Mouse (Mus musculus) heart, embryonic 11.5 days (tissue): ENCODE measurements around the gene Ccl17. TPM values are rescaled to one million over a fixed set of nuclear protein-coding genes. Genes with fewer than 3 reads are reported as not detected.
"Not testable (repeated sequence)": the region's sequence is repeated elsewhere in the genome, so short reads cannot be mapped to it uniquely, and the experiment has no call there.

Experiments
- ATAC-seq: fragments of 200-750 bp; cut with Nextera tagmentation; replicated peaks from 2 replicates; pipeline ENCODE4 v1.8.0; 2017; ENCODE audit warnings: moderate library complexity; ENCODE audit not compliant: insufficient number of reproducible peaks, low FRiP score, low TSS enrichment
- H3K27ac ChIP-seq: fragments of 300-500 bp; sonication (generic); 2 replicates; pipeline ENCODE4 v1.5.1; 2014; ENCODE audit warnings: mild to moderate bottlenecking, low read depth, low read length
- H3K27me3 ChIP-seq: fragments of 300-500 bp; sonication (generic); 2 replicates; pipeline ENCODE4 v1.6.1; 2014; ENCODE audit warnings: mild to moderate bottlenecking, low read length, mixed read lengths; ENCODE audit not compliant: control insufficient read depth, insufficient read depth
- H3K36me3 ChIP-seq: fragments of 300-500 bp; sonication (generic); 2 replicates; pipeline ENCODE4 v1.6.1; 2014; ENCODE audit warnings: mild to moderate bottlenecking, low read length, moderate library complexity, mixed read lengths; ENCODE audit not compliant: control insufficient read depth, insufficient read depth
- H3K4me1 ChIP-seq: fragments of 300-500 bp; sonication (generic); 2 replicates; pipeline ENCODE4 v1.6.1; 2014; ENCODE audit warnings: low read length; ENCODE audit not compliant: control insufficient read depth, insufficient read depth
- H3K4me2 ChIP-seq: fragments of 300-500 bp; sonication (generic); 2 replicates; pipeline ENCODE4 v1.6.1; 2014; ENCODE audit warnings: mild to moderate bottlenecking, moderate library complexity
- H3K4me3 ChIP-seq: fragments of 300-500 bp; sonication (generic); 2 replicates; pipeline ENCODE4 v1.5.1; 2014; ENCODE audit warnings: low read depth, low read length
- H3K9ac ChIP-seq: fragments of 300-500 bp; sonication (generic); 2 replicates; pipeline ENCODE4 v1.6.1; 2014; ENCODE audit warnings: mild to moderate bottlenecking, low read depth, low read length, moderate library complexity
- H3K9me3 ChIP-seq: fragments of 300-500 bp; sonication (generic); replicated peaks from 2 replicates; pipeline ENCODE4 v1.6.1; 2016; ENCODE audit warnings: low read length; ENCODE audit not compliant: control insufficient read depth
- WGBS: fragments of 180-500 bp; shearing (Covaris S2); extraction: QIAGEN DNeasy Blood & Tissue Kit; methylation state at CpG from one replicate; pipeline ENCODE4 v1.1.7; 2014; ENCODE audit not compliant: insufficient replicate concordance; 5-methylcytosine and 5-hydroxymethylcytosine counted together
- polyA plus RNA-seq: library from polyadenylated mRNA; unstranded; fragments of >200 nt; fragmentation: Nextera tagmentation; extraction: Ambion mirVana; gene quantifications from 2 replicates; pipeline ENCODE4 v1.2.1, GENCODE M21; 2014

Gene Ccl17
- polyA plus RNA-seq, 1 experiment from 2014 or later, result 0.69 TPM

DNA sequence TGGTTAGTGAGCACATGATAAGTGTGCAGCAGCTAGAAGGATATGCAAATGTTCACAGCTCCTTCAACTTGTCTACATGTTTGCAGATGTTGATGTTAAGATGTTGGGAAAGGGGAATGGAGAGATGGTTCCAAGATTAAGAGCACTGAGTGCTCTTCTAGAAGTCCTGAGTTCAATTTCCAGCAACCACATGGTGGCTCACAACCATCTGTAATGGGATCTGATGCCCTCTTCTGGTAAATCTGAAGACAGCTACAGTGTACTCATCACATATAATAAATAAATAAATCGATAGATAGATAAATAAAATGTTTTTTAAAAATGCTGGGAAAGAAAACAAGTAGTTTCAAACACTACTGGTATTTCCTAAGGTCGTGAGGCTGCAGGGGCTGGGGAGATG is 30.9 kb downstream of the Ccl17 start:
- Histone ChIP-seq H3K4me1 (peaks cover 9% of the 10 kb centered on the region), H3K4me2 (no peak overlapping the region), H3K27ac (no peak overlapping the region), H3K9ac (no peak overlapping the region), H3K9me3 (no peaks in the 10 kb centered on the region), H3K36me3 (peaks cover 7% of the 10 kb centered on the region), H3K4me3 (no peak overlapping the region), H3K27me3 (no peaks in the 10 kb centered on the region)
- WGBS, result 45% methylated on average over 2 of the region's 2 CpGs
- no peak for ATAC-seq

DNA sequence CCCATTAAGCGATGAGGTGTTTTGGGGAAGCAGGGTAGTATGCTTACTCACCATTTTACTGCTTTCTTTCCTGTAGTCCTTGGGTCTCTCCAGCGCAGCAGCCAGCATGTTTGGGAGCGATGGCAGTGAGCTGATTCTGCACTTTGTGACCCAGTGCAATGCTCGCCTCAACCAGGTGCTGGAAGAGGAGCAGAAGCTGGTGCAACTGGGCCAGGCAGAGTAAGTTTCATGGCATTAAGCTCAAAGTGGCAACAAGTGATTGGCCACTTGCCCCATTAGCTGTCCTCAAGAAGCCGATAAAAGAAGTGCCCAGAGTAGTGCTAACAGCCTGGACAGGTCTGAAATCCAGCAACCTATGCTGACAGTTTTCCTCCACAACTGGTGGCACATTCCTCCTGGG is 39.8 kb downstream of the Ccl17 start:
- no peak overlapping the region for H3K4me3 ChIP-seq
- no peak for ATAC-seq
- 87% methylated on average over 5 of the region's 5 CpGs for WGBS
- peaks cover 25% of the 10 kb centered on the region for H3K36me3 ChIP-seq
- no peaks in the 10 kb centered on the region for H3K9me3 ChIP-seq
- no peak overlapping the region for H3K4me2 ChIP-seq
- no peaks in the 10 kb centered on the region for H3K4me1 ChIP-seq
- no peak overlapping the region for H3K27ac ChIP-seq
- no peaks in the 10 kb centered on the region for H3K27me3 ChIP-seq
- no peak overlapping the region for H3K9ac ChIP-seq

DNA sequence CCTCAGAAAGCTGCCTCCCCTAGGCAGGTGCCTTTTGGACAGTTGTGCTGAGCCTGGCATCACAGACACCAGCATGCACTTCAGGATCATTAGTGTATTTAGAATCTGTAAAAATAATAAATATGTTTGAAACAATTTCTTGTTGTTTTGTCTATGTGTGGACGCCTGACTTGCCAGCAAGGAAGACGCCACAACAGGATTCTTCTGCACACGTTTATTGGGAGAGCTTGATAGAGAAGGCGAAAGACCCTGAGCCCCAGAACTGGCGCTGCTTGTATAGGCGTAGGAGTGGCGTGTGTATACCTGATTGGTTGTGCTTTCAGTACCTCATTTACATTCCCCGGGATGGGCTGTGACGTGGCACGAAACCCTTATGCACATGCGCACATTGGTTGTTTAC is 44.5 kb downstream of the Ccl17 start:
- not testable (repeated sequence) for H3K27me3 ChIP-seq, H3K4me2 ChIP-seq, H3K4me1 ChIP-seq, H3K4me3 ChIP-seq, H3K9ac ChIP-seq, ATAC-seq, H3K27ac ChIP-seq, H3K9me3 ChIP-seq
- peaks cover 21% of the 10 kb centered on the region for H3K36me3 ChIP-seq
- WGBS, result 84% methylated on average over 11 of the region's 11 CpGs

DNA sequence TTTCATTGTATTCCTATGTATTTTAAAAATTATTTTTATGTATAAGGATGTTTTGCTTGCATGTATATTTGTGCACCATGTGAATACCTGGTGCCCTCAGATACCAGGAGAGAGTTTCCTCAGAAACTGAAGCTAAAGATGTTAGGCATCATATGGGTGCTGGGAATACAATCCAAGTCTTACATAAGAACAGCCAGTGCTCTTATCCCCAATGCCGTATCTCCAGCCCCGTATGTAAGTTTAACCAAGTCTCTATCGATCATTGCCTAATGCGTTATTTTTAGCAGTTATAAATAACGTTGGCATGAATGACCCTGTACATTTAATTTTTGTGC is 46.7 kb downstream of the Ccl17 start:
- H3K4me1 ChIP-seq, result peaks cover 5% of the 10 kb centered on the region; the same call in 1 of the 2 replicates
- ATAC-seq, result no peak
- H3K36me3 ChIP-seq, result peaks cover 14% of the 10 kb centered on the region
- no peak overlapping the region for H3K27ac ChIP-seq
- H3K27me3 ChIP-seq, result no peaks in the 10 kb centered on the region
- H3K9me3 ChIP-seq, result no peaks in the 10 kb centered on the region
- peak overlapping the region; percentile 100; the same call in 1 of the 2 replicates for H3K4me3 ChIP-seq
- WGBS, result 31% methylated on average over 5 of the region's 5 CpGs
- no peak overlapping the region for H3K9ac ChIP-seq
- H3K4me2 ChIP-seq, result peak overlapping the region; percentile 86

DNA sequence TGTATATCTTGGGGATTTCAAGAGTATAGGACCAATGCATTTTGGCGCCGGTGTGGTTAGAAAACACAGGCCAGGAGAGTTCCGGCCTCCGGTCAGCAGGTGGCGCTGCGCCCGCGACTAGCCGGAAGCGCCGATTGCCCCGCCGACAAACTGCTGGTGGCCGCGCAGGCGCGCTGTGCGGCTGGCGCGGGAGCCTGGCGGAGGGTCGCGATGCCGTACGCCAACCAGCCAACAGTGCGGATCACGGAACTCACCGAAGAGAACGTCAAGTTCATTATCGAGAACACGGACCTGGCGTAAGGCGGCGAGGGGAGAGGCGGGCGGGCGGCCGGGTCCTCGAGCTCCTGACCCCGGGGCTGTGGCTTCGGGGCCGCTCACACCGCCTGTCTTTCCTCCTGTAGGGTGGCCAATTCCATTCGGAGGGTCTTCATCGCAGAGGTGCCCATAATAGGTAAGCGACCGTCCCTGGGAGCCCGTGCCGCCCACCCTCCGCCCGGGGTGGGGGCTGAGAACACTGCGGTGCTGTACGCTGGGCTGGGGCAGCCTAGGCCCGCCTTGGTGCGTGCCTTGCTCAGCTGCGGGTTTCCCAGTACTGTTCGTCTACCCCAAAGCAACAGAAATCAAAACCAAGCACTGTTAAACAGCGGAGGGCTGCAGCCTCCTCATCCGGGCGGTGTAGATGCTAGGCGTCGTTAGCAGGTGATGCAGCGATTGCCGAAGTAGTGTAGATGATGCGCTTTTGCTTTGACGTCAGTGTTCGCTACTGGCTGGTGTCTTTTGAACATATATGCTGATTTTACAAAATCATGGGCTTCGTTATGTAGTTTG is 47.3 kb downstream of the Ccl17 start, which contains the start of gene Polr2c:
Gene Polr2c (plus strand): TSS at position 105 of the 828 bp plus-strand sequence.
- H3K27me3 ChIP-seq, result no peaks in the 10 kb centered on the region
- ATAC-seq, result peak; percentile 71
- H3K27ac ChIP-seq, result peak within 1 kb of the TSS; percentile 77
- H3K36me3 ChIP-seq, result peaks cover 13% of the 10 kb centered on the region
- H3K9me3 ChIP-seq, result no peaks in the 10 kb centered on the region
- H3K4me2 ChIP-seq, result peak within 1 kb of the TSS; percentile 86
- 1% methylated on average over 68 of the region's 68 CpGs for WGBS
- peak within 1 kb of the TSS; percentile 100 for H3K4me3 ChIP-seq
- H3K4me1 ChIP-seq, result peaks cover 5% of the 10 kb centered on the region; the same call in 1 of the 2 replicates
- peak within 1 kb of the TSS; percentile 95 for H3K9ac ChIP-seq

DNA sequence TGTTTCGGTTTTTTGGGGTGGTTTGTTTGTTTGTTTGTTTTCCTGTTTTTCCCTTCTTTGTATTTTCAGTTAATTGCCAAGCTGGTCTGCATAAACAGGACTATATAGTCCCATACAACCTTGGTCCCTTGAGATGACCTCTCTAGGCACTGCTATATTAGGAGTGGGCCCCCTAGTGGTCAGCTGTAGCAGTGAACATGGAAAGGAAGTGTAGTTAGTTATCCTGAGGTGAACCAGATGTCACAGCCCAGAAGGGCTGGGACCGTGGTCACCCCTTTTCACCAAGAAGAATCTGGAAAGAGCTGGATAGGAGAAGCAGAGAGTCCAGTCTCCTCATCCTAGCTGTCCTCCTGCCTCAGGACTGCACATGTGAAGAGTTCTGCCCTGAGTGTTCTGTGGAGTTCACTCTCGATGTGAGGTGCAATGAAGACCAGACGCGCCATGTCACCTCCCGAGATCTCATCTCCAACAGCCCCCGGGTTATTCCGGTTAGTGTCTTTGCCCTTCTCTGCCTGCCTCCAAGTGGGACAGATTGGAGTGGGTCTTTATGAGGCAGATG is 51.2 kb downstream of the Ccl17 start:
- ATAC-seq, result no peak
- 68% methylated on average over 8 of the region's 8 CpGs for WGBS
- no peak overlapping the region for H3K27ac ChIP-seq
- H3K9me3 ChIP-seq, result no peaks in the 10 kb centered on the region
- H3K4me1 ChIP-seq, result peaks cover 7% of the 10 kb centered on the region; the same call in 1 of the 2 replicates
- H3K27me3 ChIP-seq, result no peaks in the 10 kb centered on the region
- no peak overlapping the region for H3K4me3 ChIP-seq
- H3K9ac ChIP-seq, result no peak overlapping the region
- H3K36me3 ChIP-seq, result peaks cover 31% of the 10 kb centered on the region
- H3K4me2 ChIP-seq, result no peak overlapping the region

Other genes starting within 250 kb of the Ccl17 start
- 23.2 and 25.9 TPM in 2 replicates for gene Rspry1, start 208.5 kb upstream of the Ccl17 start, polyA plus RNA-seq
- gene Fam192a, start 208.5 kb upstream of the Ccl17 start, polyA plus RNA-seq, result 44.3 and 45.6 TPM in 2 replicates
- gene Arl2bp, start 143.9 kb upstream of the Ccl17 start, polyA plus RNA-seq, result 44.2 and 65.2 TPM in 2 replicates
- gene Pllp, start 114.2 kb upstream of the Ccl17 start, polyA plus RNA-seq, result not detected in 2 replicates
- gene Ccl22, start 64.9 kb upstream of the Ccl17 start, polyA plus RNA-seq, result not detected in 2 replicates
- 8.8 and 11.2 TPM in 2 replicates for gene Cx3cl1, start 38.4 kb upstream of the Ccl17 start, polyA plus RNA-seq
- gene Coq9, start 27.9 kb downstream of the Ccl17 start, polyA plus RNA-seq, result 125 and 126 TPM in 2 replicates
- gene Ciapin1, start 27.9 kb downstream of the Ccl17 start, polyA plus RNA-seq, result 97.0 and 97.5 TPM in 2 replicates
- gene Polr2c, start 47.0 kb downstream of the Ccl17 start, polyA plus RNA-seq, result 141 and 143 TPM in 2 replicates
- 46.2 and 57.7 TPM in 2 replicates for gene Dok4, start 65.9 kb downstream of the Ccl17 start, polyA plus RNA-seq
- 22.8 and 24.8 TPM in 2 replicates for gene Ccdc102a, start 107.6 kb downstream of the Ccl17 start, polyA plus RNA-seq
- gene Adgrg5, start 113.2 kb downstream of the Ccl17 start, polyA plus RNA-seq, result 0.10 and 0.47 TPM in 2 replicates
- 6.4 and 7.5 TPM in 2 replicates for gene Adgrg1, start 164.3 kb downstream of the Ccl17 start, polyA plus RNA-seq
- 2.0 and 4.5 TPM in 2 replicates for gene Adgrg3, start 207.2 kb downstream of the Ccl17 start, polyA plus RNA-seq
- not detected in 2 replicates for gene Drc7, start 244.7 kb downstream of the Ccl17 start, polyA plus RNA-seq